Comparison of ENCODE assay signal across 13 mouse cellular contexts in genomic region chr1:19213851-19214395, GRCm38 (mm10). TPM values are rescaled to one million over a fixed set of nuclear protein-coding genes. Genes with fewer than 3 reads are reported as not detected.
A peak's percentile ranks its signal among the peaks of the same experiment; 100 is the strongest.
DNase-seq lines count a peak whose midpoint lies in the region; ATAC-seq and TF ChIP-seq lines count a peak whose summit lies in the region.
"Had no signal": no experiment of that assay in that cellular context is flagged by ENCODE, and none has a peak within 500 bp of the region (broad histone marks: within the 10 kb centered on the region; RNA-seq: fewer than 3 reads in every experiment).

No protein-coding gene starts in this region.

- TF ChIP-seq CTCF in brain, embryonic 14.5 days (IDR thresholded peaks at IDR 0.05; ENCODE audit: borderline replicate concordance, extremely low read depth, insufficient read depth, insufficient read length), result no peak

- TF ChIP-seq POLR2A in brain, embryonic 14.5 days (IDR thresholded peaks at IDR 0.05; ENCODE audit: borderline replicate concordance, extremely low read depth, insufficient read depth, insufficient read length, poor library complexity, severe bottlenecking), result no peak

- H3K4me1 ChIP-seq in forebrain, embryonic 11.5 days (replicated peaks; ENCODE audit: control insufficient read depth, insufficient read depth, low read length), result peaks cover 4% of the 10 kb centered on the region
- no peaks in the 10 kb centered on the region for H3K4me1 ChIP-seq in forebrain, embryonic 14.5 days (ENCODE audit: control insufficient read depth, insufficient read depth, low read length)
- peaks cover 4% of the 10 kb centered on the region; the same call in 1 of the 2 replicates for H3K4me1 ChIP-seq in hindbrain, embryonic 16.5 days (ENCODE audit: control insufficient read depth, insufficient read depth, low read depth, low read length)
- no peaks in the 10 kb centered on the region for H3K4me1 ChIP-seq in midbrain, embryonic 15.5 days

- H3K9ac ChIP-seq in forebrain, embryonic 11.5 days (ENCODE audit: low read length), result no peak overlapping the region
- no peak overlapping the region for H3K9ac ChIP-seq in forebrain, embryonic 14.5 days (ENCODE audit: low read length)
- peak overlapping the region; percentile 39 for H3K9ac ChIP-seq in hindbrain, embryonic 16.5 days (ENCODE audit: low read depth, low read length)
- H3K9ac ChIP-seq in midbrain, embryonic 15.5 days, result peak overlapping the region; percentile 48
- H3K9ac ChIP-seq: heart, embryonic 12.5 days had no signal

- H3K36me3 ChIP-seq in forebrain, embryonic 11.5 days (ENCODE audit: control insufficient read depth, insufficient read depth, low read length), result no peaks in the 10 kb centered on the region
- H3K36me3 ChIP-seq in forebrain, embryonic 14.5 days (ENCODE audit: control insufficient read depth, insufficient read depth, low read length), result no peaks in the 10 kb centered on the region
- no peaks in the 10 kb centered on the region for H3K36me3 ChIP-seq in hindbrain, embryonic 16.5 days (ENCODE audit: control insufficient read depth, insufficient read depth, low read length)
- H3K36me3 ChIP-seq in midbrain, embryonic 15.5 days (replicated peaks), result no peaks in the 10 kb centered on the region
- H3K36me3 ChIP-seq: heart, embryonic 12.5 days had no signal

- H3K4me3 ChIP-seq in forebrain, embryonic 11.5 days (ENCODE audit: low read depth, low read length), result peak overlapping the region; percentile 14
- H3K4me3 ChIP-seq in forebrain, embryonic 14.5 days (ENCODE audit: low read depth, low read length), result no peak overlapping the region
- peak overlapping the region; percentile 34 for H3K4me3 ChIP-seq in hindbrain, embryonic 16.5 days (ENCODE audit: low read length)
- peak overlapping the region; percentile 42 for H3K4me3 ChIP-seq in midbrain, embryonic 15.5 days
- H3K4me3 ChIP-seq: heart, embryonic 12.5 days had no signal

- no peak overlapping the region for H3K27ac ChIP-seq in forebrain, embryonic 11.5 days (ENCODE audit: low read depth, low read length)
- H3K27ac ChIP-seq in forebrain, embryonic 14.5 days (ENCODE audit: low read depth, low read length), result no peak overlapping the region
- H3K27ac ChIP-seq in hindbrain, embryonic 16.5 days (ENCODE audit: low read depth, low read length), result 0 out of 2 replicates have a peak overlapping the region, but pooled peaks have one; percentile 23
- peak overlapping the region; percentile 82 for H3K27ac ChIP-seq in midbrain, embryonic 15.5 days

- ATAC-seq in forebrain, embryonic 11.5 days (replicated peaks; ENCODE audit: low FRiP score), result no peak
- no peak for ATAC-seq in forebrain, embryonic 14.5 days
- ATAC-seq in hindbrain, embryonic 16.5 days, result no peak
- ATAC-seq in midbrain, embryonic 15.5 days (replicated peaks), result no peak
- ATAC-seq in erythroid progenitor cell, adult 5-6 weeks (replicated peaks; ENCODE audit: low FRiP score, poor library complexity, severe bottlenecking), result no peak

- 0 out of 2 replicates have a peak overlapping the region, but pooled peaks have one; percentile 18 for H3K4me2 ChIP-seq in forebrain, embryonic 11.5 days (ENCODE audit: low read depth, low read length, severe bottlenecking)
- H3K4me2 ChIP-seq in forebrain, embryonic 14.5 days (ENCODE audit: low read length), result no peak overlapping the region
- peak overlapping the region; percentile 22 for H3K4me2 ChIP-seq in hindbrain, embryonic 16.5 days (ENCODE audit: low read length)
- peak overlapping the region; percentile 25; the same call in 1 of the 2 replicates for H3K4me2 ChIP-seq in midbrain, embryonic 15.5 days
- H3K4me2 ChIP-seq: heart, embryonic 12.5 days had no signal

- peaks cover 79% of the 10 kb centered on the region for H3K27me3 ChIP-seq in forebrain, embryonic 11.5 days (ENCODE audit: control insufficient read depth, insufficient read depth, low read length)
- peaks cover 81% of the 10 kb centered on the region for H3K27me3 ChIP-seq in forebrain, embryonic 14.5 days (replicated peaks; ENCODE audit: control insufficient read depth, insufficient read depth, low read length)
- peaks cover 57% of the 10 kb centered on the region for H3K27me3 ChIP-seq in hindbrain, embryonic 16.5 days (replicated peaks; ENCODE audit: control insufficient read depth, insufficient read depth, low read length)
- H3K27me3 ChIP-seq in midbrain, embryonic 15.5 days (replicated peaks), result peaks cover 66% of the 10 kb centered on the region

- H3K9me3 ChIP-seq in forebrain, embryonic 11.5 days (ENCODE audit: control insufficient read depth, low read length), result no peaks in the 10 kb centered on the region
- no peaks in the 10 kb centered on the region for H3K9me3 ChIP-seq in forebrain, embryonic 14.5 days (replicated peaks; ENCODE audit: control insufficient read depth, low read length)
- no peaks in the 10 kb centered on the region for H3K9me3 ChIP-seq in hindbrain, embryonic 16.5 days (ENCODE audit: control insufficient read depth, low read length)
- no peaks in the 10 kb centered on the region for H3K9me3 ChIP-seq in midbrain, embryonic 15.5 days
- H3K9me3 ChIP-seq: heart, embryonic 12.5 days had no signal

- 1% methylated on average over 36 of the region's 36 CpGs for WGBS in forebrain, embryonic 11.5 days
- under 1% methylated on average over 36 of the region's 36 CpGs for WGBS in forebrain, embryonic 14.5 days
- under 1% methylated on average over 36 of the region's 36 CpGs for WGBS in hindbrain, embryonic 16.5 days
- WGBS in midbrain, embryonic 15.5 days, result under 1% methylated on average over 36 of the region's 36 CpGs

- no peak for DNase-seq in forebrain, embryonic 11.5 days (ENCODE audit: low spot score)
- DNase-seq in forebrain, embryonic 14.5 days (ENCODE audit: low spot score), result no peak
- DNase-seq in brain, embryonic 14.5 days (ENCODE audit: low read depth), result peak; percentile 11
- no peak for DNase-seq in adrenal gland, postnatal 10 days
- DNase-seq in layer of hippocampus, postnatal 36 days, result no peak
- DNase-seq: adrenal gland, adult 2 months; cerebellum, adult 11-12 months had no signal

RNA-seq across cellular contexts. Expression of gene Tfap2b, which starts 5.2 kb away (rescaled TPM):
- 15.6 and 17.1 TPM in 2 replicates for polyA plus RNA-seq in forebrain, embryonic 11.5 days (2014; fragmentation: Nextera tagmentation; extraction: Ambion mirVana)
- 0.60 and 1.5 TPM in 2 replicates for polyA plus RNA-seq in forebrain, embryonic 14.5 days (2014; fragmentation: Nextera tagmentation; extraction: Ambion mirVana)
- 71.9 and 125 TPM in 2 replicates for polyA plus RNA-seq in brain, embryonic 14.5 days (2012; rRNA removed)
- polyA plus RNA-seq in hindbrain, embryonic 16.5 days (2015; fragmentation: Nextera tagmentation; extraction: Ambion mirVana), result 40.1 and 64.0 TPM in 2 replicates
- 239 and 264 TPM in 2 replicates for polyA plus RNA-seq in midbrain, embryonic 15.5 days (2015; fragmentation: Nextera tagmentation; extraction: Ambion mirVana)
- total RNA-seq in adrenal gland, postnatal 10 days (2021), result 10 to 100 TPM in 1 of 2 experiments, 1 to 10 TPM in 1; 8.6 to 12.1 TPM
- not detected in 2 replicates for total RNA-seq in erythroid progenitor cell, adult 5-6 weeks (2015; ENCODE audit: low replicate concordance)
- total RNA-seq in erythroid progenitor cell, adult 5-6 weeks (2017; ENCODE audit: low replicate concordance), result not detected in 2 replicates
- under 1 TPM; 0.07 to 0.10 TPM for total RNA-seq in layer of hippocampus, postnatal 36 days (2021)
- total RNA-seq: liver, adult 2 months; megakaryocyte, adult 5-6 weeks had no signal

Comparison
In these comparisons a context has a peak if more than half of its experiments do, and no peak if none do; other contexts are left out.
1. H3K27ac ChIP-seq: peak in hindbrain, embryonic 16.5 days (single experiment) and midbrain, embryonic 15.5 days (single experiment); none in forebrain, embryonic 11.5 days (single experiment) and forebrain, embryonic 14.5 days (single experiment).
2. H3K9ac ChIP-seq: peak in hindbrain, embryonic 16.5 days (single experiment) and midbrain, embryonic 15.5 days (single experiment); none in forebrain, embryonic 11.5 days (single experiment) and forebrain, embryonic 14.5 days (single experiment).